Mouse (Mus musculus) CH12.LX (cell line): ENCODE data around the gene Znhit2. TPM values are rescaled to one million over a fixed set of nuclear protein-coding genes. Genes with fewer than 3 reads are reported as not detected.

Source experiments
- DNase-seq: peaks from one replicate; pipeline ENCODE4 v3.0.0-alpha.2; 2013; ENCODE audit errors: extremely low read depth
- H3K27ac ChIP-seq: 2 replicates; pipeline ENCODE4 v1.5.1; 2012; ENCODE audit warnings: low read depth, mild to moderate bottlenecking, control low read depth, moderate library complexity; ENCODE audit not compliant: insufficient read depth
- H3K27me3 ChIP-seq: replicated peaks from 2 replicates; pipeline ENCODE3; 2012; ENCODE audit warnings: inconsistent platforms
- H3K36me3 ChIP-seq, 2 experiments: replicated peaks in 1 of 2; 2 replicates each; pipeline versions ENCODE3 to v1.6.1; 2012; ENCODE audit warnings: inconsistent platforms in 1 of 2, low read length in 1 of 2, mild to moderate bottlenecking in 1 of 2, mixed read lengths in 1 of 2, moderate library complexity in 1 of 2; ENCODE audit not compliant: control insufficient read depth in 1 of 2, insufficient read depth in 1 of 2
- H3K4me1 ChIP-seq, 2 experiments: 2 replicates each; pipeline ENCODE4 v1.6.1; 2012; ENCODE audit warnings: inconsistent platforms in 1 of 2, moderate library complexity in 1 of 2; ENCODE audit not compliant: insufficient read depth in 2 of 2, control insufficient read depth in 1 of 2
- H3K4me2 ChIP-seq: 2 replicates; pipeline ENCODE4 v1.6.1; 2012; ENCODE audit warnings: low read depth, mild to moderate bottlenecking, control low read depth; ENCODE audit not compliant: poor library complexity, insufficient read depth, severe bottlenecking
- H3K4me3 ChIP-seq, 3 experiments: fragments of 150-350 bp in 1 of 3; sonication (generic) in 1 of 3; replicated peaks in 1 of 3; 2 replicates each; pipeline versions ENCODE3 to v1.5.1; 2011 to 2012; ENCODE audit warnings: low read depth in 2 of 3, low read length in 2 of 3, mild to moderate bottlenecking in 2 of 3, moderate library complexity in 2 of 3, control low read depth in 1 of 3, improper control_type of control experiment in 1 of 3, inconsistent platforms in 1 of 3, mixed read lengths in 1 of 3; ENCODE audit not compliant: poor library complexity in 1 of 3
- H3K79me2 ChIP-seq: replicated peaks from 2 replicates; pipeline ENCODE4 v1.6.1; 2012; ENCODE audit warnings: mild to moderate bottlenecking, moderate library complexity; ENCODE audit not compliant: control insufficient read depth, poor library complexity, insufficient read depth, severe bottlenecking; ENCODE audit errors: extremely low read depth
- H3K9ac ChIP-seq: 2 replicates; pipeline ENCODE4 v1.6.1; 2012; ENCODE audit warnings: low read depth, mild to moderate bottlenecking, control low read depth, moderate library complexity; ENCODE audit not compliant: insufficient read depth
- H3K9me3 ChIP-seq: replicated peaks from 2 replicates; pipeline ENCODE3; 2012; ENCODE audit warnings: low read length, inconsistent platforms, mixed read lengths
- BHLHE40 ChIP-seq: IDR thresholded peaks from 2 replicates; pipeline ENCODE4 v1.6.1; 2011; ENCODE audit warnings: mild to moderate bottlenecking, low read depth, low read length, improper control_type of control experiment
- CTCF ChIP-seq, 2 experiments: IDR thresholded peaks in 1 of 2; conservative IDR thresholded peaks in 1 of 2; 2 replicates each; pipeline ENCODE4 v1.5.1; 2011 to 2012; ENCODE audit warnings: low read depth in 2 of 2, low read length in 2 of 2, improper control_type of control experiment in 1 of 2, inconsistent platforms in 1 of 2, mild to moderate bottlenecking in 1 of 2, moderate library complexity in 1 of 2
- E2F4 ChIP-seq: IDR thresholded peaks from 2 replicates; pipeline ENCODE4 v1.6.1; 2011; ENCODE audit warnings: low read depth, low read length, improper control_type of control experiment; ENCODE audit not compliant: insufficient replicate concordance
- ETS1 ChIP-seq: conservative IDR thresholded peaks from 2 replicates; pipeline ENCODE4 v1.6.1; 2012; ENCODE audit warnings: low read depth, mild to moderate bottlenecking, inconsistent platforms, low read length, improper control_type of control experiment, moderate library complexity
- GABPA ChIP-seq: IDR thresholded peaks from 2 replicates; pipeline ENCODE4 v1.6.1; 2012; ENCODE audit warnings: low read depth, low read length, improper control_type of control experiment, inconsistent platforms; ENCODE audit not compliant: insufficient replicate concordance
- HCFC1 ChIP-seq: IDR thresholded peaks from 2 replicates; pipeline ENCODE4 v1.6.1; 2012; ENCODE audit warnings: low read depth, mild to moderate bottlenecking, inconsistent platforms, low read length, improper control_type of control experiment
- IRF4 ChIP-seq: IDR thresholded peaks from 2 replicates; pipeline ENCODE4 v1.6.1; 2014; ENCODE audit warnings: low read depth, mild to moderate bottlenecking, inconsistent platforms, low read length, improper control_type of control experiment
- JUN ChIP-seq: IDR thresholded peaks from 2 replicates; pipeline ENCODE4 v1.6.1; 2011; ENCODE audit warnings: low read depth, mild to moderate bottlenecking, low read length, improper control_type of control experiment, moderate library complexity; ENCODE audit not compliant: insufficient read depth
- JUND ChIP-seq: conservative IDR thresholded peaks from 2 replicates; pipeline ENCODE4 v1.6.1; 2011; ENCODE audit warnings: low read depth, low read length, improper control_type of control experiment
- KAT2A ChIP-seq: IDR thresholded peaks from 2 replicates; pipeline ENCODE4 v1.6.1; 2012; ENCODE audit warnings: low read length, improper control_type of control experiment, inconsistent platforms; ENCODE audit not compliant: insufficient replicate concordance
- MAZ ChIP-seq: IDR thresholded peaks from 2 replicates; pipeline ENCODE4 v1.6.1; 2012; ENCODE audit warnings: low read depth, mild to moderate bottlenecking, inconsistent platforms, low read length, improper control_type of control experiment, moderate library complexity
- MEF2A ChIP-seq: IDR thresholded peaks from 2 replicates; pipeline ENCODE4 v1.6.1; 2014; ENCODE audit warnings: low read depth, mild to moderate bottlenecking, inconsistent platforms, low read length, improper control_type of control experiment, borderline replicate concordance
- NRF1 ChIP-seq: IDR thresholded peaks from 2 replicates; pipeline ENCODE4 v1.6.1; 2014; ENCODE audit warnings: low read depth, mild to moderate bottlenecking, inconsistent platforms, low read length, improper control_type of control experiment, moderate library complexity
- SIN3A ChIP-seq: IDR thresholded peaks from 2 replicates; pipeline ENCODE4 v1.6.1; 2012; ENCODE audit warnings: low read length, improper control_type of control experiment, inconsistent platforms
- SMC3 ChIP-seq: IDR thresholded peaks from 2 replicates; pipeline ENCODE4 v1.6.1; 2011; ENCODE audit warnings: low read depth, low read length, improper control_type of control experiment
- TBP ChIP-seq: conservative IDR thresholded peaks from 2 replicates; pipeline ENCODE4 v1.6.1; 2011; ENCODE audit warnings: low read depth, low read length, improper control_type of control experiment
- UBTF ChIP-seq: IDR thresholded peaks from 2 replicates; pipeline ENCODE4 v1.6.1; 2012; ENCODE audit warnings: low read depth, mild to moderate bottlenecking, inconsistent platforms, low read length, improper control_type of control experiment, moderate library complexity
- USF1 ChIP-seq: IDR thresholded peaks from 2 replicates; pipeline ENCODE4 v1.6.1; 2014; ENCODE audit warnings: low read depth, mild to moderate bottlenecking, inconsistent platforms, low read length, improper control_type of control experiment
- USF2 ChIP-seq: conservative IDR thresholded peaks from 2 replicates; pipeline ENCODE4 v1.6.1; 2011; ENCODE audit warnings: low read depth, low read length, improper control_type of control experiment
- ZKSCAN1 ChIP-seq: IDR thresholded peaks from 2 replicates; pipeline ENCODE4 v1.6.1; 2012; ENCODE audit warnings: low read depth, inconsistent platforms, low read length, improper control_type of control experiment, borderline replicate concordance
- ZMIZ1 ChIP-seq: IDR thresholded peaks from 2 replicates; pipeline ENCODE4 v1.6.1; 2012; ENCODE audit warnings: low read depth, mild to moderate bottlenecking, inconsistent platforms, low read length, improper control_type of control experiment
- ZNF384 ChIP-seq: IDR thresholded peaks from 2 replicates; pipeline ENCODE4 v1.6.1; 2012; ENCODE audit warnings: low read depth, low read length, improper control_type of control experiment, inconsistent platforms
- dilution Hi-C: fragments of 300-500 bp; cut with MboI; formaldehyde crosslinking; loops from 2 replicates; pipeline ENCODE4 v1.14.3; 2020; ENCODE audit warnings: low sequenced_read_pairs; ENCODE audit not compliant: extremely low pct_unique_long_range_greater_than_20kb, extremely low pct_ligation_motif_present
- in situ Hi-C: fragments of 300-500 bp; cut with MboI; formaldehyde crosslinking; loops from 3 replicates; pipeline ENCODE4 v1.14.3; 2019; ENCODE audit warnings: low sequenced_read_pairs, low pct_ligation_motif_present, low pct_unique_long_range_greater_than_20kb, mixed read lengths
- polyA plus RNA-seq: library from polyadenylated mRNA; unstranded; fragments of >175 nt; gene quantifications from 2 replicates; pipeline ENCODE4 v1.2.1, GENCODE M21; 2012; ENCODE audit warnings: low read depth; ENCODE audit not compliant: insufficient read length
- total RNA-seq, 2 experiments: library from RNA; depleted of rRNA; stranded (reverse); fragments of 300-350 nt in 1 of 2; fragments of >200 nt in 1 of 2; gene quantifications; 2 replicates each; pipeline ENCODE4 v1.2.3; 2012 to 2014

The Znhit2 gene
- total and polyA plus RNA-seq, 3 experiments: 20.1 to 29.2 (median 22.6) TPM

DNA sequence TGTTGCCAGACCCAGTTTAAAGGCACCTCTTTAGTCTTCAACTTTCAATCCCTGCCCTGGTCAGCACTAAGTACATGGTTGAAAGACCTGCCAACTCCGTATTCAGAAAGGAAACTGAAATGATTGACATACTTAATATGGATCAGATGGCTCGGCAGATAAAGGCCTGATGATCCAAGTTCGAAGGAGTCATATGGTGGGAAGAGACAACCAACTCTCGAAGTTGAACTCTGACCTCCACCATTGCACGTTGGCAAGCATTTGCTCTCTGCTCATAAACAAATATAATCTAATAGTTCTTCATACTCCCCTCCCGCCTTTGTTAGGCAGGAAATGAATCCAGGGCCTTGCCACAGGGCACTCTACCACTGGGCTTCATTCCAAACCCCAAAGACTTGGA is 32.0 kb upstream of the Znhit2 start:
- Histone ChIP-seq H3K4me1 (no peaks in the 10 kb centered on the region), H3K27ac (no peak overlapping the region), H3K9ac (no peak overlapping the region), H3K4me2 (no peak overlapping the region), H3K79me2 (no peaks in the 10 kb centered on the region), H3K4me3 (no peak overlapping the region)
- in situ Hi-C loops: no loop called here
- TF ChIP-seq E2F4 (no peak), MAZ (no peak), ETS1 (no peak), NRF1 (no peak), SMC3 (no peak), SIN3A (no peak), IRF4 (no peak), ZMIZ1 (no peak), JUN (no peak)
- TF ChIP-seq, all 38 proteins: peak for 0
- no peak for DNase-seq
- no peaks in the 10 kb centered on the region for H3K9me3 ChIP-seq
- dilution Hi-C loops: no loop called here
- no peaks in the 10 kb centered on the region for H3K36me3 ChIP-seq
- peaks cover 3% of the 10 kb centered on the region for H3K27me3 ChIP-seq

DNA sequence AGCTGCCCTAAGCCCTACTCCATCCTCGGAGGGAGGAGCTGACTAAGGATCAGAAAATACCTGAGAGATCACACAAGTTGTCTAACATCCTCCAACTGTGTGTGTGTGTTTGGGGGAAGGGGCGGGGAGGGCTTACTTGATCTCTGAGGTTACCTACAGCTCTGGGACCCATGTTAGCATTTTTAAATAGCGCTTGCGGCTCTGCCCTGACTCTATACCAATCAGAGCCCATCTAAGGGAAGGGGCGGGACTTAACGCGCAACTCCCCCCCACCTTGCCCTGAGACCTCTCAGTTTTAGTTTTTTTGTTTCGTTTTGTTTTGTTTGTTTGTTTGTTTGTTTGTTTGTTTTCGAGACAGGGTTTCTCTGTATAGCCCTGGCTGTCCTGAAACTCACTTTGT is 31.6 kb upstream of the Znhit2 start:
- TF ChIP-seq ZKSCAN1: no peak
- TF ChIP-seq CTCF (conservative IDR thresholded peaks at IDR 0.05 in 1 of 2, IDR thresholded peaks at IDR 0.05 in 1 of 2; ENCODE audit: low read depth in 2 of 2, low read length in 2 of 2): no peak
- TF ChIP-seq USF1: no peak
- TF ChIP-seq ETS1: no peak
- no peak for TF ChIP-seq JUN
- TF ChIP-seq MEF2A: no peak
- no peak for TF ChIP-seq SMC3
- no peak for TF ChIP-seq ZNF384
- no peak for TF ChIP-seq JUND
- TF ChIP-seq BHLHE40: no peak
- TF ChIP-seq HCFC1: no peak
- no peak for TF ChIP-seq TBP
- TF ChIP-seq GABPA: no peak
- no peak for TF ChIP-seq USF2
- no peak for TF ChIP-seq KAT2A
- no peak for TF ChIP-seq UBTF
- Histone ChIP-seq H3K9ac (no peak overlapping the region), H3K27me3 (peaks cover 3% of the 10 kb centered on the region), H3K4me3 (no peak overlapping the region), H3K36me3 (no peaks in the 10 kb centered on the region), H3K4me1 (no peaks in the 10 kb centered on the region), H3K79me2 (no peaks in the 10 kb centered on the region), H3K9me3 (no peaks in the 10 kb centered on the region), H3K27ac (no peak overlapping the region), H3K4me2 (no peak overlapping the region)
- dilution Hi-C loops: no loop called here
- in situ Hi-C loops: no loop called here
- DNase-seq: no peak
